Mouse (Mus musculus) kidney, adult 2 months (tissue): ENCODE results near the gene Ubxn11.

Source experiments
- CTCF ChIP-seq: fragments of 200-500 bp; conservative IDR thresholded peaks from 2 replicates; pipeline ENCODE4 v1.5.1; 2011; ENCODE audit warnings: low read depth, mild to moderate bottlenecking, control low read depth, low read length, moderate library complexity, mixed read lengths; ENCODE audit not compliant: insufficient read depth, insufficient read length
- POLR2A ChIP-seq: fragments of 200-500 bp; IDR thresholded peaks from one replicate; pipeline ENCODE4 v1.6.1; 2011; ENCODE audit warnings: low read depth, low read length, control low read depth

DNA sequence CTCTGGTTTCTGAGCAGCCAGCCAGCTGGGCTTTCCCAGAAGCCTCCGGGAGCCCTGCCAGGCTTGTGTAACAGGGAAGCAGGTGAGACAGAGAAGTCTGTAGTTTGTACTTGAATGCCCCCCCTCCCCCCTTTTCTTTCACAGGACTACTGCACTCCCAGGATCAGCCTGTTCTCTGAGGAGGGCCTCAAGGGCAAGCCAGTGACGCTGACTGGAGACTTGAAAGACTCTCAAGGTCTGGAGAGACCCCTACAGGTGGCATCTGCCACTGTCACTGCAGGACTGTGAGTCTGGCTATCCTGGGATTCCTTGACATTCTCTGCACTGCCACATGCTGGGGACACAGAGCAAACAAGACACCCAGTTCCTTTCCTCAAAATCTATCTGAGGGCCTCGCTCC lies 23.7 kb upstream of the Ubxn11 start:
- TF ChIP-seq CTCF (peak; percentile 66; the same call in 1 of the 2 replicates), POLR2A (no peak)
